Mouse (Mus musculus) cerebellum, adult 2 months (tissue): ENCODE measurements around the gene Dse.

Source experiments
- CTCF ChIP-seq: fragments of 200-500 bp; IDR thresholded peaks from 2 replicates; pipeline ENCODE4 v1.5.1; 2011; ENCODE audit warnings: low read depth, mild to moderate bottlenecking, control low read depth, low read length, moderate library complexity, borderline replicate concordance; ENCODE audit not compliant: insufficient read depth
- POLR2A ChIP-seq: fragments of 200-500 bp; IDR thresholded peaks from 2 replicates; pipeline ENCODE4 v1.6.1; 2011; ENCODE audit warnings: low read length, control low read depth, borderline replicate concordance; ENCODE audit not compliant: insufficient read depth

DNA sequence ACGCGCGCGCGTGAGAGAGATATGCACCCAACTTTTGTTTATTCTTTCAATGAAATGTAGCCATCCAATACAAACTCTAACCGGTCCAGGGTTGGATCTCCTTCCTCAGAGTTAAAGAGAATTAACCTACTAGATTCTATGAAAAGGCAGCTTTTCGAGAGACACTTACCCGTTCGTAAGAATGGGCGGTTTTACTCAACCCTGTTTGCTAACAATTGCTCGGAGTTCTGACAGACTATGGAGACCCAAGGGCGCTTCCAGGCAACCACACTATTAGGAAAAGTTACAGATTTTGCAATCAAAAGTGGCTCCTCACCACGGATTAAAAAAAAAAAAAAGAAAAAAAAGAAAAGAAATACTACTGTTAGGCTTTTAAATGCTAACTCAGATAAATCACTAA is 516 bp upstream of the Dse start:
- no peak for TF ChIP-seq POLR2A
- no peak for TF ChIP-seq CTCF
